Mouse (Mus musculus) heart, embryonic 12.5 days (tissue): ENCODE results near the gene Camkk1. TPM values are rescaled to one million over a fixed set of nuclear protein-coding genes. Genes with fewer than 3 reads are reported as not detected.

Source experiments
- ATAC-seq: fragments of 200-750 bp; cut with Nextera tagmentation; 2 replicates; pipeline ENCODE4 v1.8.0; 2017; ENCODE audit warnings: moderate TSS enrichment, moderate library complexity; ENCODE audit not compliant: insufficient number of reproducible peaks, low FRiP score
- H3K27ac ChIP-seq: fragments of 300-500 bp; sonication (generic); 2 replicates; pipeline ENCODE4 v1.5.1; 2016; ENCODE audit warnings: mild to moderate bottlenecking, moderate library complexity; ENCODE audit not compliant: poor library complexity, severe bottlenecking
- H3K27me3 ChIP-seq: fragments of 300-500 bp; sonication (generic); replicated peaks from 2 replicates; pipeline ENCODE4 v1.6.1; 2016; ENCODE audit warnings: mild to moderate bottlenecking, moderate library complexity
- H3K36me3 ChIP-seq: fragments of 300-500 bp; sonication (generic); 2 replicates; pipeline ENCODE4 v1.6.1; 2016; ENCODE audit warnings: mild to moderate bottlenecking, moderate library complexity
- H3K4me1 ChIP-seq: fragments of 300-500 bp; sonication (generic); replicated peaks from 2 replicates; pipeline ENCODE4 v1.6.1; 2016; ENCODE audit warnings: mild to moderate bottlenecking
- H3K4me2 ChIP-seq: fragments of 300-500 bp; sonication (generic); 2 replicates; pipeline ENCODE4 v1.6.1; 2016; ENCODE audit warnings: mild to moderate bottlenecking, moderate library complexity
- H3K4me3 ChIP-seq: fragments of 300-500 bp; sonication (generic); 2 replicates; pipeline ENCODE4 v1.5.1; 2016; ENCODE audit warnings: mild to moderate bottlenecking
- H3K9ac ChIP-seq: fragments of 300-500 bp; sonication (generic); 2 replicates; pipeline ENCODE4 v1.6.1; 2016; ENCODE audit warnings: mild to moderate bottlenecking, moderate library complexity
- H3K9me3 ChIP-seq: fragments of 300-500 bp; sonication (generic); replicated peaks from 2 replicates; pipeline ENCODE4 v1.6.1; 2016; ENCODE audit warnings: mild to moderate bottlenecking, moderate library complexity
- WGBS: fragments of 180-500 bp; shearing (Covaris S2); methylation state at CpG from one replicate; pipeline ENCODE4 v1.1.7; 2016; 5-methylcytosine and 5-hydroxymethylcytosine counted together
- polyA plus RNA-seq: library from polyadenylated mRNA; unstranded; fragments of >200 nt; fragmentation: Nextera tagmentation; extraction: Ambion mirVana; gene quantifications from 2 replicates; pipeline ENCODE4 v1.2.1, GENCODE M21; 2016

Camkk1 gene
- polyA plus RNA-seq, 1 experiment from 2014 or later = 2.0 TPM

GRCm38 (mm10) chr11:72996781-72997180 is 22.0 kb upstream of the Camkk1 start:
- 71% methylated on average over 2 of the region's 2 CpGs for WGBS
- no peaks in the 10 kb centered on the region for H3K27me3 ChIP-seq
- no peak for ATAC-seq
- no peak overlapping the region for H3K4me3 ChIP-seq
- H3K9ac ChIP-seq = no peak overlapping the region
- H3K36me3 ChIP-seq = no peaks in the 10 kb centered on the region
- H3K4me1 ChIP-seq = peaks cover 31% of the 10 kb centered on the region
- H3K4me2 ChIP-seq = no peak overlapping the region
- H3K9me3 ChIP-seq = no peaks in the 10 kb centered on the region
- no peak overlapping the region for H3K27ac ChIP-seq

- peaks cover 25% of the 10 kb centered on the region for H3K4me1 ChIP-seq
- H3K36me3 ChIP-seq = no peaks in the 10 kb centered on the region
- no peak overlapping the region for H3K27ac ChIP-seq
- H3K27me3 ChIP-seq = no peaks in the 10 kb centered on the region
- no peak overlapping the region for H3K9ac ChIP-seq
- no peak overlapping the region for H3K4me3 ChIP-seq
- ATAC-seq = no peak
- H3K9me3 ChIP-seq = no peaks in the 10 kb centered on the region
- WGBS = 48% methylated on average over 13 of the region's 13 CpGs
- no peak overlapping the region for H3K4me2 ChIP-seq
Measured at GRCm38 (mm10) chr11:72997529-72998326, 21.1 kb upstream of the Camkk1 start.

- Histone ChIP-seq H3K4me2 (no peak within 1 kb of the TSS), H3K27me3 (no peaks in the 10 kb centered on the region), H3K9ac (no peak within 1 kb of the TSS), H3K4me3 (no peak within 1 kb of the TSS), H3K4me1 (peaks cover 25% of the 10 kb centered on the region), H3K36me3 (no peaks in the 10 kb centered on the region), H3K9me3 (no peaks in the 10 kb centered on the region), H3K27ac (0 out of 2 replicates have a peak within 1 kb of the TSS, but pooled peaks have one; percentile 16)
- WGBS = 28% methylated on average over 8 of the region's 8 CpGs
- peak; percentile 71 for ATAC-seq
Measured at GRCm38 (mm10) chr11:72998771-72999170, 20.0 kb upstream of the Camkk1 start, which contains the start of gene P2rx1. TSS of gene P2rx1 (plus strand) at chr11:72999103.

- Histone ChIP-seq H3K4me1 (peaks cover 27% of the 10 kb centered on the region), H3K27me3 (no peaks in the 10 kb centered on the region), H3K4me2 (no peak overlapping the region), H3K27ac (no peak overlapping the region), H3K9me3 (no peaks in the 10 kb centered on the region), H3K4me3 (no peak overlapping the region), H3K36me3 (no peaks in the 10 kb centered on the region), H3K9ac (no peak overlapping the region)
- ATAC-seq = no peak
- 9% methylated on average over 6 of the region's 6 CpGs for WGBS
Measured at GRCm38 (mm10) chr11:73001029-73001428, 17.8 kb upstream of the Camkk1 start.

GRCm38 (mm10) chr11:73006377-73006776 is 12.4 kb upstream of the Camkk1 start:
- no peak overlapping the region for H3K4me2 ChIP-seq
- H3K9me3 ChIP-seq = no peaks in the 10 kb centered on the region
- 0 out of 2 replicates have a peak overlapping the region, but pooled peaks have one; percentile 9 for H3K9ac ChIP-seq
- 0 out of 2 replicates have a peak, but pooled peaks have one; percentile 19 for ATAC-seq
- no peak overlapping the region for H3K4me3 ChIP-seq
- H3K36me3 ChIP-seq = no peaks in the 10 kb centered on the region
- WGBS = 7% methylated on average over 2 of the region's 2 CpGs
- H3K27me3 ChIP-seq = peaks cover 30% of the 10 kb centered on the region
- peak overlapping the region; percentile 45 for H3K27ac ChIP-seq
- peaks cover 26% of the 10 kb centered on the region for H3K4me1 ChIP-seq

GRCm38 (mm10) chr11:73007113-73007512 is 11.7 kb upstream of the Camkk1 start:
- WGBS = 53% methylated on average over 3 of the region's 3 CpGs
- Histone ChIP-seq H3K9me3 (no peaks in the 10 kb centered on the region), H3K27ac (no peak overlapping the region), H3K36me3 (no peaks in the 10 kb centered on the region), H3K4me2 (no peak overlapping the region), H3K9ac (no peak overlapping the region), H3K4me3 (no peak overlapping the region), H3K4me1 (peaks cover 26% of the 10 kb centered on the region), H3K27me3 (peaks cover 30% of the 10 kb centered on the region)
- ATAC-seq = no peak

GRCm38 (mm10) chr11:73007698-73008481 is 10.9 kb upstream of the Camkk1 start:
- peaks cover 30% of the 10 kb centered on the region for H3K27me3 ChIP-seq
- no peaks in the 10 kb centered on the region for H3K9me3 ChIP-seq
- no peak overlapping the region for H3K4me3 ChIP-seq
- no peak for ATAC-seq
- 44% methylated on average over 11 of the region's 11 CpGs for WGBS
- no peak overlapping the region for H3K4me2 ChIP-seq
- H3K27ac ChIP-seq = no peak overlapping the region
- H3K4me1 ChIP-seq = peaks cover 26% of the 10 kb centered on the region
- no peaks in the 10 kb centered on the region for H3K36me3 ChIP-seq
- H3K9ac ChIP-seq = no peak overlapping the region

- Histone ChIP-seq H3K36me3 (no peaks in the 10 kb centered on the region), H3K4me3 (no peak overlapping the region), H3K9me3 (no peaks in the 10 kb centered on the region), H3K9ac (no peak overlapping the region), H3K4me1 (peaks cover 26% of the 10 kb centered on the region), H3K4me2 (no peak overlapping the region), H3K27ac (no peak overlapping the region), H3K27me3 (peaks cover 37% of the 10 kb centered on the region)
- no peak for ATAC-seq
- 66% methylated on average over 2 of the region's 2 CpGs for WGBS
Measured at GRCm38 (mm10) chr11:73008826-73009225, 10.0 kb upstream of the Camkk1 start.

GRCm38 (mm10) chr11:73009531-73010274 is 9.1 kb upstream of the Camkk1 start:
- WGBS = 59% methylated on average over 13 of the region's 13 CpGs

GRCm38 (mm10) chr11:73013981-73014380 is 4.8 kb upstream of the Camkk1 start:
- 0 out of 2 replicates have a peak, but pooled peaks cover 4% of the 10 kb centered on the region for H3K4me1 ChIP-seq
- 71% methylated on average over 5 of the region's 5 CpGs for WGBS
- no peaks in the 10 kb centered on the region for H3K9me3 ChIP-seq

More at GRCm38 (mm10) chr11:73009531-73010274, 9.1 kb upstream of the Camkk1 start:
- Histone ChIP-seq H3K4me3 (no peak overlapping the region), H3K9me3 (no peaks in the 10 kb centered on the region), H3K27me3 (peaks cover 40% of the 10 kb centered on the region), H3K36me3 (no peaks in the 10 kb centered on the region), H3K9ac (no peak overlapping the region), H3K27ac (no peak overlapping the region), H3K4me1 (peaks cover 26% of the 10 kb centered on the region), H3K4me2 (no peak overlapping the region)
- ATAC-seq = no peak

More at GRCm38 (mm10) chr11:73013981-73014380, 4.8 kb upstream of the Camkk1 start:
- no peak for ATAC-seq
- no peaks in the 10 kb centered on the region for H3K36me3 ChIP-seq
- H3K9ac ChIP-seq = no peak overlapping the region
- H3K27ac ChIP-seq = no peak overlapping the region
- H3K4me3 ChIP-seq = no peak overlapping the region
- H3K4me2 ChIP-seq = no peak overlapping the region
- peaks cover 49% of the 10 kb centered on the region for H3K27me3 ChIP-seq
